Mouse (Mus musculus) cortical plate, adult 2 months (tissue): Measurements from ENCODE around the gene Gipc3. TPM values are rescaled to one million over a fixed set of nuclear protein-coding genes. Genes with fewer than 3 reads are reported as not detected.
A peak's percentile ranks its signal among the peaks of the same experiment; 100 is the strongest.

Source experiments
- H3K27ac ChIP-seq: fragments of 200-500 bp; 2 replicates; pipeline ENCODE4 v1.5.1; 2012; ENCODE audit warnings: low read length, control low read depth, inconsistent platforms; ENCODE audit not compliant: insufficient read depth
- H3K4me1 ChIP-seq: fragments of 200-500 bp; 2 replicates; pipeline ENCODE4 v1.6.1; 2011; ENCODE audit warnings: low read length; ENCODE audit not compliant: control insufficient read depth, insufficient read depth
- H3K4me3 ChIP-seq: fragments of 200-500 bp; 2 replicates; pipeline ENCODE4 v1.5.1; 2011; ENCODE audit warnings: mild to moderate bottlenecking, low read length, control low read depth; ENCODE audit not compliant: insufficient read depth
- CTCF ChIP-seq: fragments of 200-500 bp; IDR thresholded peaks from 2 replicates; pipeline ENCODE4 v1.5.1; 2011; ENCODE audit warnings: mild to moderate bottlenecking, control low read depth, low read length; ENCODE audit not compliant: insufficient read depth; ENCODE audit errors: extremely low read depth
- POLR2A ChIP-seq: fragments of 200-500 bp; IDR thresholded peaks from 2 replicates; pipeline ENCODE4 v1.6.1; 2011; ENCODE audit warnings: mild to moderate bottlenecking, low read length, control low read depth; ENCODE audit not compliant: insufficient read depth; ENCODE audit errors: extremely low read depth
- polyA plus RNA-seq: library from polyadenylated mRNA; depleted of rRNA; stranded (reverse); fragments of >200 nt; gene quantifications from 2 replicates; pipeline ENCODE4 v1.2.3, GENCODE M21; 2012

Gene Gipc3
- polyA plus RNA-seq, 1 experiment = 1.2 TPM

GRCm38 (mm10) chr10:81335393-81336340 lies 7.4 kb downstream of the Gipc3 start:
- H3K4me3 ChIP-seq = no peak overlapping the region
- no peak overlapping the region for H3K27ac ChIP-seq
- TF ChIP-seq CTCF = no peak
- no peak for TF ChIP-seq POLR2A
- no peaks in the 10 kb centered on the region for H3K4me1 ChIP-seq

GRCm38 (mm10) chr10:81334324-81334723 lies 8.7 kb downstream of the Gipc3 start:
- no peak overlapping the region for H3K27ac ChIP-seq
- H3K4me1 ChIP-seq = no peaks in the 10 kb centered on the region
- no peak overlapping the region for H3K4me3 ChIP-seq
- no peak for TF ChIP-seq POLR2A
- TF ChIP-seq CTCF = no peak

- H3K4me3 ChIP-seq = no peak overlapping the region
- H3K27ac ChIP-seq = no peak overlapping the region
- TF ChIP-seq POLR2A (no peak), CTCF (no peak)
- no peaks in the 10 kb centered on the region for H3K4me1 ChIP-seq
Measured at GRCm38 (mm10) chr10:81332277-81332676, 10.8 kb downstream of the Gipc3 start.

GRCm38 (mm10) chr10:81330007-81330406 lies 13.1 kb downstream of the Gipc3 start:
- Histone ChIP-seq H3K4me1 (no peaks in the 10 kb centered on the region), H3K4me3 (no peak overlapping the region), H3K27ac (no peak overlapping the region)
- no peak for TF ChIP-seq CTCF
- no peak for TF ChIP-seq POLR2A

GRCm38 (mm10) chr10:81329194-81329975 lies 13.7 kb downstream of the Gipc3 start:
- TF ChIP-seq CTCF (no peak), POLR2A (no peak)
- Histone ChIP-seq H3K4me1 (no peaks in the 10 kb centered on the region), H3K27ac (no peak overlapping the region; the same call in 1 of the 2 replicates), H3K4me3 (no peak overlapping the region)

GRCm38 (mm10) chr10:81328386-81328785 lies 14.7 kb downstream of the Gipc3 start, which contains the start of gene Tbxa2r:
Gene Tbxa2r, plus strand, starts transcription at chr10:81328731.
- Histone ChIP-seq H3K4me1 (no peaks in the 10 kb centered on the region), H3K4me3 (no peak within 1 kb of the TSS), H3K27ac (no peak within 1 kb of the TSS; the same call in 1 of the 2 replicates)
- TF ChIP-seq CTCF (no peak), POLR2A (no peak)

- TF ChIP-seq POLR2A = no peak
- TF ChIP-seq CTCF = no peak
- Histone ChIP-seq H3K27ac (no peak overlapping the region), H3K4me1 (no peaks in the 10 kb centered on the region), H3K4me3 (no peak overlapping the region)
Measured at GRCm38 (mm10) chr10:81327959-81328358, 15.1 kb downstream of the Gipc3 start.

GRCm38 (mm10) chr10:81326858-81327257 lies 16.2 kb downstream of the Gipc3 start:
- H3K27ac ChIP-seq = peak overlapping the region; percentile 74
- H3K4me1 ChIP-seq = no peaks in the 10 kb centered on the region
- TF ChIP-seq POLR2A (no peak), CTCF (no peak)
- no peak overlapping the region for H3K4me3 ChIP-seq

GRCm38 (mm10) chr10:81325781-81326180 lies 17.3 kb downstream of the Gipc3 start:
- no peak for TF ChIP-seq POLR2A
- no peak for TF ChIP-seq CTCF
- H3K4me1 ChIP-seq = no peaks in the 10 kb centered on the region
- H3K4me3 ChIP-seq = no peak overlapping the region
- H3K27ac ChIP-seq = no peak overlapping the region

- TF ChIP-seq POLR2A = no peak
- no peak for TF ChIP-seq CTCF
- H3K4me3 ChIP-seq = no peak overlapping the region
- no peaks in the 10 kb centered on the region for H3K4me1 ChIP-seq
- no peak overlapping the region for H3K27ac ChIP-seq
Measured at GRCm38 (mm10) chr10:81325176-81325575, 17.9 kb downstream of the Gipc3 start.
